Mouse (Mus musculus) liver, adult (tissue): ENCODE results near the gene Ptgr1.

Source experiments
- GATA4 ChIP-seq: IDR thresholded peaks from 2 replicates; pipeline ENCODE4 v1.6.1; 2014; ENCODE audit warnings: mild to moderate bottlenecking, low read length; ENCODE audit not compliant: insufficient replicate concordance

Ptgr1 gene

DNA sequence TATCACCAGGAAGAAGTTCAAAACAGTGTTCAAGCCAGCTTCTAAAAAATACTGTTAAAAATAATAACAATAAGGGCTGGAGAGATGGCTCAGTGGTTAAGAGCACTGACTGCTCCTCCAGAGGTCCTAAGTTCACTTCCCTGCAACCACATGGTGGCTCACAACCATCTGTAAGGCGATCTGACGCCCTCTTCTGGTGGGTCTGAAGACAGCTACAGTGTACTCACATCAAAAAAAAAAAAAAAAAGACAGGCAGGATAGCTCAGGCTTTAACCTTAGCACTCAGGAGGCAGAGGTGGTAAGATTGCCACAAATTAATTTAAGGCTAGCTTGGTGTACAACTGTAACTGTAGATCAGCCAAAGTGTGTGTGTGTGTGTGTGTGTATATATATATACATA lies 13.7 kb upstream of the Ptgr1 start:
- no peak for TF ChIP-seq GATA4

DNA sequence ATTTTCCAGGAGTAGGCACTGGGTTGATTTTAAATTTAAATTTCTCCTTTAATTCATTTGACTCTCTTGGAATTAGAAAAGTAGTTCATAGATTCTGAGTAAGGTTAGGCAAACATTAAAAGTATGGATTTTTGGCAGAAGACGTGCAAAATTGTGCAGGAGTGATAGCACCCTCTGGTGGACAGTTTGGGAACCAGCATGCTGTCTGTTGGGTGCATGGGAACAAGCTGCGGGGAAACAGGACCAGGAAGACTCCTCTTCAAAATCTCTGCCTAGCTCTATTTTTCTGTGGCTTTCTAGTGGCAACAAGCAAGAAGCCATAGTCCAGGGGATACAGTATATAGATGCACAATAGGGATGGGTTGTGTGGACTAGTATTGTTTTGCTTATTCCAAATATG lies 12.8 kb upstream of the Ptgr1 start:
- no peak for TF ChIP-seq GATA4

DNA sequence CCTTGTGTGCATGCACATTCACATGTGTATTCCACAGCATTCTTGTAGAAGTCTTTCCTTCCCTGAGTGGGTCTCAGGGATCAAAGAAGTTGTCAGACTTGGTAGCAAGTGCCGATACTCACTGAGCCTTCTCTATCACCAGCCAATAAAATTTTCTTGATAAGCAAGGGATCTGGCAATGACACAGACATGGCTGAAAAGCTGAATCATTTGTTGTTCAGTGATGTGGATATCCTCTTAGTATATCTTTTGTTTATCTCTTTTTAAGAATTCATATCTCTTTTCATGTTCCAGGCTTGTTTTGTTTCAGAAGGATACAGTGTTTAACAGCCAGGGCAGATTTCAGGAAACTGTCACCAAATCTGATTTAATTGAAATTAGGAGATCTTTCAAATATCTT lies 11.8 kb upstream of the Ptgr1 start:
- no peak for TF ChIP-seq GATA4

DNA sequence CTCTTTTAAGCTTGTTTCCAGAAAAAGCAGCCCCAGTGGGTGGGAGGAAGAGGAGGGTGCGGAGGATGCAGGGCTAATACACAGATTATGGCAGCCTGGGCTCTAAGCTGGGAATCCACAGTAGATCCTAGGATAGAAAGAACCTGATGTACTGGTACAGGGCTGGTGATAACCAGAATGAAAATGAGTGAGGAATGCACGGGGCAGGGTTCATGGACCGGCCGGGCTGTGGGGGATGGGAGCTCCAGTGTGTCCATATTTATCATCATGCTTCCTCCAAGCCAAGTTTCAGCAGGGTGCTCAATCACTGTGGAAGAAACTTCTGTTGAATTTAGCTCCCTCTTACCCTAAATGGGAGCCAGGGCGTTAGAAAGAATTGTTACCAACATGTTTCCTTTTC lies 10.2 kb upstream of the Ptgr1 start:
- no peak for TF ChIP-seq GATA4

DNA sequence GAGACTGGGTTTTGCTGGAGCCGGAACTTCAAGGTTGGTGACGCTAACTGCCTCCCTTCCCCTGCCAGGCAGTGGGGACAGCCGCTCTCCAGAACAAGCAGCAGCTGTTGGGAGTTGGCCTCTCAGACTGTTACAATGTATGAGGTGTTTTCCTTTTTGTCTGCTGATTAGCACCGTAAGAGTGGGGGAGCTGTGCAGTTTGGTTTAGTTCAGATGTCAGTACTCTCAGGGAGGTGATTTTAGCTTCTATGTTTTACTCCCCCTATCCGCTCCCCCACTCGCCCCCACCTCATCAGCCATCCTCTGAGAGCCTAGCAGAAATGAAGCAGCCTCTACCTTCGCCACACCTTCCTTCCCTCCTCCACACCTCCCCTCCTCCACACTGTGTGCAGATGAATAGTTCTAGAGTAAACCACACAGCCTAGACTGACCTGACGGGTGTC lies 8.4 kb upstream of the Ptgr1 start:
- no peak for TF ChIP-seq GATA4

GRCm38 (mm10) chr4:58994762-58995161 lies 7.8 kb upstream of the Ptgr1 start, which contains the start of gene Dnajc25:
TSS of gene Dnajc25 (plus strand) at chr4:58995062.
- no peak for TF ChIP-seq GATA4

DNA sequence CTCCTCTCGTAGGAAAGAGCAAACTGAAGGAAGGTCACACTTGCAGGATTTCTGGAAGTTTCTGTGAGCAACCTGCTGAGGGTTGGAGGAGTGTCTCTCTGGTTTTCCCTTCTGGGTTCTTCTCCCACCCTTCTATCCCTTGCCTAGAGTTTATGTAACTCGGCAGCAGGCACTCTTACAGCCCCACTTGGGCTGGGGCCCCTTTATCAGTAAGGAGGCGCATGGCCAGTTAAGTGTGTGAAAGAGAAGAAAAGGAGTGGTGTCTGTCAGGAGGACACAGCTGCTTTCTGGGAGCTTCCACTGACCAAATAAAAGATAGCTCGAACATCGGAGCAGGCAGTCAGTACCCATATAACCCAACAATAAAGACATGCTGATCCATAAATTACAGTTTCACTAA lies 5.3 kb upstream of the Ptgr1 start:
- TF ChIP-seq GATA4: no peak

- no peak for TF ChIP-seq GATA4
These were observed 3.9 kb upstream of the Ptgr1 start for GRCm38 (mm10) chr4:58990609-58991434.

DNA sequence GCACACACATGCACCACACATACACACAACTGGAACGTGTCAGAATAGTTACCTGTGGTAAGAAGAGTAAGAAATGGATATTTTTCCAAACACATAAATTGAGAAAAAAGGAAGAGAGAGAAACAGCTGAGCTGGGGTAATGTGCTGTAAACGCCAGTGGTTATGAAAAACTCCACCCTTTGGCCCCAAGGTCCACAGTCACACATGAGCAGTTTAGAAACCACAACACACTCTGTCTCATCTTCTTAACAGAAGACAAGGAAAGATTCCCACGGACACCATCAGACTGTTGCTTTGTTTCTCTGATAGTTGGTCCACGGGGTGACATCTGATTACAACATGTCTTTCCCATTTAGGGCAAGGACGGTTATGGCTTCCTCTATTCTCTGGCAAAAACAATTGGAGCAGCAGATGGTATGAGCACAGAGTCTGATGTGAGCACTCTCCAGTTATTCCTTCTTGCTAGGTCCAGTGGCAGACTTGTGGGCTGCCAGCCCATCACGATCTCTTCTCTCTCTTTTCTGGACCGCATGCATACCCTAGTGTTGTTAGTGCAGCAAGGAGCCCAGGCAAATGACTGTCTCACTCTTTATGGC lies 2.5 kb upstream of the Ptgr1 start:
- no peak for TF ChIP-seq GATA4

DNA sequence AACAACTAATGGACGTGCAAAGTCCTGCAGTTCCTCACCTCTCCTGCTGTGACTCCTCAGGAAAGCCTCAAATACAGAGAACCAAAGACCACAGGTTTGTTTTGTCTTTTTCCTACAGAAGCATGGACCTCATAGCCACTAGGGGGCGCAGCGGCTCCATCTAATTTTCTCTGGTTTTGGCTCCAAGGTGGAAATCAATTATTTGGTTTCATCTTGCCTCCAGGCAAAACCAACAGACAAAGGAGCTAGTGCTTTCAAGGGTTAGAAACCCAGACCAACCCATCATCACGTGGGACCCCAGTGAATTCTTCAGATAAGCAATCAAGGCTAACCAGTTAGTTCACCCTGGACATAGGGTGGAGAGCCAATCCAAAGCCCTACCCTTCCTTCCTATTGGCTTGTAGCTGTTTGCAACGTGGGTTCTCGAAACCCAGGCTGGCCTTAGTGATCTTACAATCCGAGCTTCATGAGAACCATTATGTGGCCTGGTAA lies 1.7 kb downstream of the Ptgr1 start:
- TF ChIP-seq GATA4: no peak

GRCm38 (mm10) chr4:58982806-58983205 lies 4.1 kb downstream of the Ptgr1 start:
- TF ChIP-seq GATA4: no peak

- TF ChIP-seq GATA4: no peak
These were observed 5.5 kb downstream of the Ptgr1 start for GRCm38 (mm10) chr4:58981421-58981820.

DNA sequence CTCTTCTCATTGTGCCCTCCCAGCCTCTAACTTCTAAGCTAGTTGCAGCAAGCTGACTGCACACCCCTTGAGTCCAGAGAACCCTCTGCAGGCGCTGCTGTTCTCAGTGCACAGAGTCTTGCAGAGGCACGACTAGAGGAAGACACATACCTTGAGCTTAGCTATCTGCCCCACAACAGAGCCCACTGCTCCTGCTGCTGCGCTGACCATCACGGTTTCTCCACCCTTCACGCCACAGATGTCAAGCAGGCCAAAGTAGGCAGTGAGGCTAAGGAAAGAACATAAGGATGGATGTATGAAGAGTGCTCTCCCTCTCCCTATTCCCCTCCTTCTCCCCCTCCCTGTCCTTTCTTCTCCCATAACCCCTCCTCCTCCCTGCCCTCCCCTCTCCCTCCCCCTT lies 11.2 kb downstream of the Ptgr1 start:
- TF ChIP-seq GATA4: no peak

GRCm38 (mm10) chr4:58970678-58971077 lies 16.2 kb downstream of the Ptgr1 start:
- no peak for TF ChIP-seq GATA4

DNA sequence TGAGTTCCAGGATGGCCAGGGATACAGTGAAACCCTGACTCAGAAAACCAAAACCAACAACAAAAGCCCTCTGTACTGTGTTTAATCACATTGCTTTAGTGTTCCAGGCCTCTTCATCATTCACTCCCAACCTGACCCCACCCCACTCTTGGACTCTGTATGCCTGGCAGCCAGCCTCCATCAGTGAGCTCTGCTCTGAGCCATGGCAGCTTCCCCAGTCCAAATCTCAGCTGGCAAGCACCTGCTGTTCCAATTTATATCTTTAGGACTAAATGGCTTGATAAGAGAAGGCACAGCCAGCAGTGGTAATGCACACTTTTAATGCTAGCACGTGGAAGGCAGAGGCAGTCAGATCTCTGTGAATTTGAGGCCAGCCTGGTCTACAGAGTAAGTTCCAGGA lies 21.8 kb downstream of the Ptgr1 start:
- TF ChIP-seq GATA4: no peak

DNA sequence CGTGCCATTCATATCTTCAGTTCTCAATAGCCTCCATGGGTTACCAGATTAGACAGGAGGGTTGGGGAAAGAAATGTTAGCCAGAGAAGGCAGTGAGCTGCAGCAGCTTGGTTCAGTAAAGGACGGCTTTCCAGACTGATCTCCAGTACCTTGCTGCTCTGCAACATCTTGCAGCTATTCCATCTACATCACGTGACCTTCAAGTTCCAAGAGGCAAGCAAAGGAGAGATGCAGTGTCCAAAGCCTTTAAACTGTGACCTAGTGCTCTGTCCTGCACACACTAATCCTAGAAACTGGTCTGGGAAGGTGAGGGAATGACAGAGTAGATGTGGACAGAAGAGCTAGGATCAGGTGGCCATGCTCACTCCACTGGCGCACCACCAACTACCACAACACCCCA lies 23.6 kb downstream of the Ptgr1 start:
- no peak for TF ChIP-seq GATA4
